9 mouse cellular contexts compared by ENCODE assay signal in the genomic region with DNA sequence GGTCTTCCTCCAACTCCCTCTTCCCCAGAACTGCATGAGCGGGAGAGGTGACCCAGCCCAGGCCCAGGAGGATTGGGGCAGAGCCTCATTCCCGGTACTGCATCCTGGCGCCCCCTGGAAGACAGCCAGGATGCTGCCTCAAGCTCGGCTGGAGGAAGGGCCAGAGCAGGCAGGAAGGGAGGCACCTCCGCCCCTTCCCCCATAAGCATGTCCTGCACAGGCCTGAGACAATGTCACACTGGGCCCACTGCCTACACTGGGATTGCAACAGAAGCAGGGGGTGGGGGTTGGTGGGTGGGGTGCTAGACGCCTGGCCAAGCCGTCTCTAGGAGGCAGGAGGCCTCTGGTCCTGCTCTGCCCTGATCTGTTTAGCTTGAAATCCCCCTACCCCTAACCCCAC. TPM values are rescaled to one million over a fixed set of nuclear protein-coding genes. Genes with fewer than 3 reads are reported as not detected.
DNase-seq lines count a peak whose midpoint lies in the region; TF ChIP-seq lines count a peak whose summit lies in the region.
"Had no signal": no experiment of that assay in that cellular context is flagged by ENCODE, and none has a peak within 500 bp of the region (broad histone marks: within the 10 kb centered on the region; RNA-seq: fewer than 3 reads in every experiment).

No protein-coding gene starts in this region.

- peaks cover 30% of the 10 kb centered on the region for H3K4me1 ChIP-seq in kidney, adult 2 months (ENCODE audit: control insufficient read depth, insufficient read depth, low read length)

- no peak for TF ChIP-seq POLR2A in kidney, adult 2 months (IDR thresholded peaks at IDR 0.05; ENCODE audit: low read depth, low read length)

- TF ChIP-seq CTCF in kidney, adult 2 months (conservative IDR thresholded peaks at IDR 0.05; ENCODE audit: insufficient read depth, insufficient read length, low read depth, low read length): no peak

- 38% methylated on average over 7 of the region's 7 CpGs for WGBS in kidney, adult 2 months

- H3K4me3 ChIP-seq in kidney, adult 2 months (ENCODE audit: insufficient read depth, low read depth, low read length): no peak overlapping the region

- peak overlapping the region; percentile 72 for H3K27ac ChIP-seq in kidney, adult 2 months (ENCODE audit: insufficient read depth, low read depth, low read length)

- no peaks in the 10 kb centered on the region for H3K36me3 ChIP-seq in kidney, adult 2 months (ENCODE audit: control insufficient read depth, insufficient read depth, low read length)

- DNase-seq in ovary, postnatal 14 days (ENCODE audit: low spot score): peak; percentile 29
- no peak for DNase-seq in ovary, postnatal 10 days (ENCODE audit: low spot score)
- peak; percentile 88 for DNase-seq in heart, adult 8-10 months (ENCODE audit: low spot score)
- peak; percentile 89 for DNase-seq in kidney, adult 2 months
- DNase-seq in lung, postnatal 25 days (ENCODE audit: low spot score): peak; percentile 88
- DNase-seq in thymus, postnatal 0 days (ENCODE audit: low spot score): no peak
- no peak for DNase-seq in cerebellum, adult 9-11 months
- no peak for DNase-seq in cerebellum, postnatal 36 days

- H3K27me3 ChIP-seq in kidney, adult 2 months (replicated peaks; ENCODE audit: control insufficient read depth, insufficient read depth, low read length): no peaks in the 10 kb centered on the region
- H3K27me3 ChIP-seq: Patski had no signal

RNA-seq across cellular contexts. Expression of a gene that starts 12.7 kb away (rescaled TPM):
- 10 to 100 TPM in 1 of 4 experiments, 1 to 10 TPM in 3; 7.5 to 11.4 (median 9.5) TPM for total RNA-seq in heart, adult 8-10 months (2022)
- polyA plus RNA-seq in kidney, adult 2 months (2012; rRNA removed): 15.7 and 16.6 TPM in 2 replicates
- polyA plus RNA-seq in thymus, postnatal 0 days (2015; fragmentation: Nextera tagmentation; extraction: Ambion mirVana): 55.2 TPM in 2 replicates
- polyA plus RNA-seq: Patski had no signal

RNA-seq across cellular contexts. Expression of a gene that starts 16.9 kb away (rescaled TPM):
- 10 to 100 TPM; 14.3 to 16.1 (median 15.2) TPM for total RNA-seq in heart, adult 8-10 months (2022)
- polyA plus RNA-seq in kidney, adult 2 months (2012; rRNA removed): 80.4 and 93.7 TPM in 2 replicates
- 2.6 and 2.8 TPM in 2 replicates for polyA plus RNA-seq in thymus, postnatal 0 days (2015; fragmentation: Nextera tagmentation; extraction: Ambion mirVana)

RNA-seq across cellular contexts. Expression of a gene that starts 56.5 kb away (rescaled TPM):
- 10 to 100 TPM; 30.5 to 40.3 (median 39.1) TPM for total RNA-seq in heart, adult 8-10 months (2022)
- polyA plus RNA-seq in kidney, adult 2 months (2012; rRNA removed): 59.2 and 66.7 TPM in 2 replicates
- polyA plus RNA-seq in thymus, postnatal 0 days (2015; fragmentation: Nextera tagmentation; extraction: Ambion mirVana): 3.9 and 4.0 TPM in 2 replicates

Comparison
In these comparisons a context has a peak if more than half of its experiments do, and no peak if none do; other contexts are left out.
1. DNase-seq: peak in ovary, postnatal 14 days (single experiment), heart, adult 8-10 months (single experiment), kidney, adult 2 months (single experiment) and lung, postnatal 25 days (single experiment); none in ovary, postnatal 10 days (single experiment), thymus, postnatal 0 days (single experiment), cerebellum, adult 9-11 months (single experiment) and cerebellum, postnatal 36 days (0 of 2).
2. RNA of a gene that starts 16.9 kb away (polyA plus RNA-seq): 80.4 to 93.7 TPM in kidney, adult 2 months; 2.6 to 2.8 TPM in thymus, postnatal 0 days; every median in the first group is over 10 times any median in the second.
3. RNA of a gene that starts 56.5 kb away (polyA plus RNA-seq): 59.2 to 66.7 TPM in kidney, adult 2 months; 3.9 to 4.0 TPM in thymus, postnatal 0 days; every median in the first group is over 10 times any median in the second.